Mouse (Mus musculus): ENCODE data around the gene Rnf43. TPM values are rescaled to one million over a fixed set of nuclear protein-coding genes. Genes with fewer than 3 reads are reported as not detected.
A peak's percentile ranks its signal among the peaks of the same experiment; 100 is the strongest.

Rnf43 gene
- total RNA-seq (2015), result 3.3 and 4.0 TPM in 2 replicates
- total RNA-seq (2017), result 3.4 and 8.6 TPM in 2 replicates

- peak; percentile 97 for ATAC-seq (ENCODE audit: poor library complexity, severe bottlenecking)
These were observed at the start of gene Rnf43 for GRCm38 (mm10) chr11:87662407-87662806. Gene Rnf43 (plus strand): TSS chr11:87662722.

DNA sequence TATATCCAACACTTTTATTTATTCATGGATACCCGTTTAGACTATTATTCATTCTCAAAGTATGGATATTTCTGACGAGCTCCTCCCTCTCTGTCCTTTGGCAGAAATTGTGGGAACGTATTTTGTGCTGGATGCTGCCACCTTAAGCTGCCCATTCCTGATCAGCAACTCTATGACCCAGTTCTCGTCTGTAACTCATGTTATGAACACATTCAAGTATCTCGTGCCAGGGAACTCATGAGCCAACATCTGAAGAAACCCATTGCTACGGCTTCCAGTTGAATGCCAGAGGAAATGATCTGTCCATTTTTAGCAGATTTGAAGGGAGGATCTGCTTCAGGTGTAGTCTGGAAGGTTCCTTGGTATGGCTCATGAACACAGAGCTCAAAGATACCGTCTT lies 48.5 kb upstream of the Rnf43 start:
- ATAC-seq (ENCODE audit: poor library complexity, severe bottlenecking), result no peak

- ATAC-seq (ENCODE audit: poor library complexity, severe bottlenecking), result no peak
These were observed 47.0 kb upstream of the Rnf43 start for GRCm38 (mm10) chr11:87615551-87615950.

DNA sequence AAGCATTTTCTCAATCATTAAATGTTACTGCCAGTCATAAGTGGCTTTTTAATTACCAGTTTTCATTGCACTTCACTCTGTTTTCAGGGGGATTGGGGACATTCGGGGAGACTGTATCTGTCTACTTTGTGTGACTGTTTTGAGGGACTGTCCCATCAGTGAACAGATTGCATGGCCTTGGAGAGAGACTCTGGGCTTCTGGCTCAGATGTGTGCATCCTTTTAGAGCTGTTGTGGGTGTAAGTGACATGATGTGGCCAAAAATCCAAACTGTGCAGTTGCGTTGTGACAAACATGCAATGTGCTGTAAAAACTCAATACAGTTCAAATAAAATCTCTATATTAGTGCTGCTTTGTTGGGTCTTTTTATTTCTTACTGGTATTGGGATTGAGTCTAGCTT lies 46.6 kb upstream of the Rnf43 start:
- ATAC-seq (ENCODE audit: poor library complexity, severe bottlenecking), result no peak

DNA sequence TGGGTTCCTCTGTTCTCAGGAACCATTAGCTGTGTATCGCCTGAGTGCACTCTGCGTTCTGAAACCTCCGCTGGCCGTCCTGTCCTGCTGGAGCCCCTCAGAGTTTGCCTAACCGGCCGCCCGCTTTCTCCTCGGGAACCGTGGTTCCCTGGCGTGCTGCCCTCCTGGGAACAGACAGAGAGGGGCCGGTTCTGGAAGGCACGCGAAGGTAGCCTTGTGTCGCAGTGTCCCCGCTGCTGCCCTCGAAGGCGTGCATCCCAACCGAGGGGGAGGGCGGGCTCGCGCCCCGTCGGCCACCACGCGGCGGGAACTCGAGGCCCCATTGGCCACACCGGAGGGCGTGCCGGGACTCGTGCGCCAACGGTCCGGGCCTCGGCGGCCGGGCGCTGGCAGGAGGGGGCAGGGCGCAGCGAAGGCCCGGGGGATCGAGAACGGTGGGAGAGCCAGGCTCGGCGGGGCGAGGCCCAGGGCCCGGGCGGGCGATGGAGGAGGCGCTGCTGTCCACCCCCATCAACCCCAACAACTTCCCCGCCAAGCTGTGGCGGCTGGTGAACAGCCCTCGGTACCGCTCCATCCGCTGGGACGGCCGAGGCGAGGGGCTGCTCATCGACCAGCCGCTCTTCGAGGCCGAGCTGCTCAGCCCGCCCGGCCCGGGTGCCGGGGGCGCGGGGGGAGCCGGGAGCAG lies 45.6 kb upstream of the Rnf43 start, which contains the start of gene Hsf5:
Gene Hsf5, plus strand, starts transcription at position 375 of the 685 bp plus-strand sequence.
- no peak for ATAC-seq (ENCODE audit: poor library complexity, severe bottlenecking)

- ATAC-seq (ENCODE audit: poor library complexity, severe bottlenecking), result no peak
These were observed 44.9 kb upstream of the Rnf43 start for GRCm38 (mm10) chr11:87617606-87618005.

GRCm38 (mm10) chr11:87623160-87623559 lies 39.4 kb upstream of the Rnf43 start:
- no peak for ATAC-seq (ENCODE audit: poor library complexity, severe bottlenecking)

DNA sequence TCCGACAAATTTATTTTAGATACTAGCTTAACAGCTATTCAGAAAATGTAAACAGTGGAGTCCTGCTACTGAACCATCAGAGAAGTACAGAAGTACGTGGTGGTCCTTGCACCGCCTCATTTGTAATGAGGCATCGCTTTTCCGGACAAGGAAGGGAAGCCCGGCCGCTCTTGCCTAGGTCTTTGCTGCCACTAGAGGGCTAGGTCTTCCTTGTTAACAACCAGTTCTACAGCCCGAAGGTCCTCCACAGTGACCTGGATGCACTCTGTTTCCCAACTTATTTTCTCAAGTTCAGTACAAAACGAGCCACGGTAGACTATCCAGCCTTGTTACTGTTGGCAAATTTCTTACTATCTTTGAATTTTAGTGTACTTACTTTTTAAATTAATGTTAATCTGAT lies 32.7 kb upstream of the Rnf43 start:
- ATAC-seq (ENCODE audit: poor library complexity, severe bottlenecking), result peak; percentile 91

- no peak for ATAC-seq (ENCODE audit: poor library complexity, severe bottlenecking)
These were observed 23.7 kb upstream of the Rnf43 start for GRCm38 (mm10) chr11:87638793-87639192.

- peak; percentile 100 for ATAC-seq (ENCODE audit: poor library complexity, severe bottlenecking)
These were observed 23.3 kb upstream of the Rnf43 start for GRCm38 (mm10) chr11:87639206-87639605.

GRCm38 (mm10) chr11:87642865-87643264 lies 19.7 kb upstream of the Rnf43 start:
- ATAC-seq (ENCODE audit: poor library complexity, severe bottlenecking), result no peak

GRCm38 (mm10) chr11:87654693-87655092 lies 7.8 kb upstream of the Rnf43 start:
- ATAC-seq (ENCODE audit: poor library complexity, severe bottlenecking), result peak; percentile 84

- no peak for ATAC-seq (ENCODE audit: poor library complexity, severe bottlenecking)
These were observed 3.3 kb upstream of the Rnf43 start for GRCm38 (mm10) chr11:87659216-87659615.

GRCm38 (mm10) chr11:87662822-87663221 lies 300 bp downstream of the Rnf43 start:
- no peak for ATAC-seq (ENCODE audit: poor library complexity, severe bottlenecking)

DNA sequence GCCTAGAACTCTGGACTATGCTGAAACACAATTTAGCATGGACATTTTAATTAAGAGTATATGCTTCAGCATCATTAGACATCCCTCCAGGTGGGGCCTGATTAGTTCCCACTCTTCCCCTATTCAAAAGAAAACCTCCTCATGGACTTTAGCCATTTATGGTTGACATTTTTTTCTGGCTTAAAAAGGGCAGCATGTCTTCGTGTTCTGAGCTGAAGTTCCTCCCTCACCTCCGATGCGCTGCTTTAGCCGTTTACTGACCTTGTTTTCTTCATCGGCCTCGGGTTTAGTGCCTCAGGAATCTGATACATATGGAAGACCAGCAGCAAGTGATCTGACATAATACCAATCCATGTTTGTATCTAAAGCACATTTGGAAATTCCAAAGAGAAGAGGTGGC lies 1.4 kb downstream of the Rnf43 start:
- ATAC-seq (ENCODE audit: poor library complexity, severe bottlenecking), result no peak

DNA sequence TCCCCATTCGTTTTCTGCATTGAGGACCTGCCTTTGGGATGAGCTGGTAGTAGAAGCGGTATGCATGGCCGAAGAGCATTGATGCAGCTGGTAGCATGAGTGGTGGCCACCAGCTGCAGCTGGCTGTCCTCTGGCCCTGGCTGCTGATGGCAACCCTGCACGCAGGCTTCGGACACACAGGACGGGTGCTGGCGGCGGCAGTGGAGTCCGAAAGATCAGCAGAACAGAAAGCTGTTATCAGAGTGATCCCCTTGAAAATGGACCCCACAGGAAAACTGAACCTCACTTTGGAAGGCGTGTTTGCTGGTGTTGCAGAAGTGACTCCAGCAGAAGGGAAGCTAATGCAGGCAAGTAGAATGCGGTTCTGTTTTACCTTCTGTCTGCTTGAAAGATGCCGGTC lies 2.0 kb downstream of the Rnf43 start:
- ATAC-seq (ENCODE audit: poor library complexity, severe bottlenecking), result no peak

DNA sequence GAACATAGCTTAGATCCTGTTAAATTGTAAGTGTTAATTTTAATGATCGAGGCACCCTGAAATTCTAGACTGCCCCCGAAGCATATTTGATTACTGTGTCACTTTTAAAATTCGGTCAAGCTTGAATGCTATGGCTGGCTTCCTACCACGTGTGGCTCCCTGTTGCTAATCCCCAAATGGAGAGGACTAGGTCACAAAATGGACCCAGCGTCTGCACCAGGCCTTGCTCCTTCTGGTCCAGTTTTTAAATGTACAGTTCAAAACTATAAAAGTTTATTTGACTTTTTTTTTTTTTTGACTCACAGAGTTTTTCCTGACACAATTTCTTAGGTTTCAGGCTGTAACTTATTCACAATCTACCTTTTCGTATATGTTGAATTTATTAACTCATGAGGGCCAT lies 2.7 kb downstream of the Rnf43 start:
- ATAC-seq (ENCODE audit: poor library complexity, severe bottlenecking), result no peak

- no peak for ATAC-seq (ENCODE audit: poor library complexity, severe bottlenecking)
These were observed 3.1 kb downstream of the Rnf43 start for GRCm38 (mm10) chr11:87665658-87666057.

- peak; percentile 51 for ATAC-seq (ENCODE audit: poor library complexity, severe bottlenecking)
These were observed 3.9 kb downstream of the Rnf43 start for GRCm38 (mm10) chr11:87666256-87667035.

DNA sequence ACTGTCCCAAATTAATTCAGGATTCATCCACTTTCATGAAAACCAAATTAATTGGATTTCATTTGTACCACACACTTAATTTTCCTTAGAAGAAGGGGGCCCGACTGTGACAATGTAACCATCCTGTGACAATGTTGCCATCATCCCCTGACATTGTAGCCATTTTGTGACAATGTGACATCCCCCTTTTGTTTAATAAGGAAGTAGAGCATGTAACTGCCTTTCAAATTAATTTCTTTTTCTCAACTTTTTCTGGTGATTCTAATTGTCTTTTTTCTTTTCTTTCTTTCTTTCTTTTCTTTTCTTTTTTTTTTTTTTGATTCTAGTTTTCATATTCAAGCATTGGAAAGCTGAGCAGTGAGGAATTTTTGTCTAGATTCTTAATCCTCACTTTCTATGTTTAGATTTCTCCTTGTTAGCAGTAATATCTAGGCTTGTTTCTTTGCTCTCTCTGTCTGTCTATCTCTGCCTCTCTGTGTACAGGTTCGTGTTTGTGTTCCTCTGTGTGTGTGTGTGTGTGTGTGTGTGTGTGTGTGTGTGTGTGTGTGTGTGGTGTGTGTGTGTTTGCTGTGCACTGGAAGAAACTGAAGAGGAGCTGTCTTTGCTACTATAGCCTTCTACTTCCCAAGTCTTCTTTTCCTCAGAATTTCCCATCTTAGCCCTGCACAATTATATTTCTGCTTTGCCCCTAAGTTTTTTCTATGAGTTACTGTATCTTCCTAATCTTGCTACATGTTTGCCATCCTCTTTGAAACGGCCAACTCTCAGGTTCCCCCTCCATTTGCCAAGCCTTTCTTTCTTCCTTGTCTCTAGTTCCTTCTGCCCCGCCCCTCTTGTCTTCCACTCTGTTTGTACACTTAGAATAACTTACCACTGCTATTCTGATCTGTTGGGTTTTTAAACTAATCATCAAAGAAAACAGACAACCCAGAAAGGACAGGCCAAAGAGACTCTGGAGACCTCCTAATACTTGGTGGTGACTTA lies 4.9 kb downstream of the Rnf43 start:
- no peak for ATAC-seq (ENCODE audit: poor library complexity, severe bottlenecking)

DNA sequence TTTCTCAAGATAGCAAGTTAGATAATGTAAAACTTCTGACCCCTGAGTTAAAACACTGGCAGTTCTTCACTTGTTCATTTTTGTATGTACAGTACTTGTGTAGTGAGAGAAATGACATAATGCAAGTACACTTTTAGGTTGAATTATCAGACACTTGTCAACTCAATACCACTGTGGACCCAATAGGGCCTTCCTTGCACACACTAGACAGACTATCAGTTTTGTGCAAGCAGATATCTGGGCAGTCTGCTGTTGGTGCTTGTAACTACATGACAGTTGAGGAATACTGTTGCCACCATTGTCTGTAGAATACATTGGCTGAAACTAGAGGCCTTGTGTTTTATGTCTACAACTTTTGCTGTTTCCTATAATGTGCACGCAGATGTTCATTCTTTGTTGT lies 10.8 kb downstream of the Rnf43 start:
- no peak for ATAC-seq (ENCODE audit: poor library complexity, severe bottlenecking)
